Comparison of ENCODE assay signal across 12 mouse cellular contexts in the genomic region with DNA sequence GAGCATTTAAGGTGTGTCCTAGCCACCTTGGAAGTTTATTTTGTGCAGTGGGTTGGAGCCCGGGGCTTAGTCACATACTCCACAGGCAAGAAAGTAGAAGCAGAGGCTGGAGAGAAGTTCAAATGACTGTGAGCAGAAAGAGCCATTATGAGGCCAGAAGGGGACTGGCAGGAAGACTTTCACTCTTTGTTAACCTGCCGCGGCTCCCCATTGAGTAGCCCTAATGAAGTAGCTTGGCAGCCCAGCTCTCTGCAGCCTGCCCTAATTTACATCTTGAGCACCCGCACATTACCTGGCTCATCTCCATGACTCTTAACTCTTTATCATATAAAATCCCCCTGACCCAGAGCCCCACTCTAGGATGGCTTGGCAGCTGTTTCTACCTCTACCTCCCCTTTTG. TPM values are rescaled to one million over a fixed set of nuclear protein-coding genes. Genes with fewer than 3 reads are reported as not detected.
DNase-seq lines count a peak whose midpoint lies in the region; ATAC-seq lines count a peak whose summit lies in the region.
"Had no signal": no experiment of that assay in that cellular context is flagged by ENCODE, and none has a peak within 500 bp of the region (broad histone marks: within the 10 kb centered on the region; RNA-seq: fewer than 3 reads in every experiment).

No protein-coding gene starts in this region.

- no peak for DNase-seq in heart, embryonic 10.5 days (ENCODE audit: low spot score)
- DNase-seq in heart, postnatal 10 days = no peak
- peak; percentile 28 for DNase-seq in ES-CJ7 (ENCODE audit: low read depth, low spot score)
- no peak for DNase-seq in liver, embryonic 13.5 days
- no peak for DNase-seq in ovary, postnatal 10 days (ENCODE audit: low spot score)
- no peak for DNase-seq in urinary bladder, adult 2 months (ENCODE audit: low spot score)
- DNase-seq in layer of hippocampus, adult 9-10 months (ENCODE audit: low spot score) = no peak
- DNase-seq: adrenal gland, postnatal 10 days; B cell, adult 2 months; spleen, adult 18-20 months had no signal

- H3K4me1 ChIP-seq in heart, embryonic 10.5 days = peaks cover 40% of the 10 kb centered on the region
- peaks cover 72% of the 10 kb centered on the region for H3K4me1 ChIP-seq in forebrain, embryonic 12.5 days
- H3K4me1 ChIP-seq in liver, embryonic 13.5 days (replicated peaks) = peaks cover 33% of the 10 kb centered on the region

- peak overlapping the region; percentile 100 for H3K9ac ChIP-seq in forebrain, embryonic 12.5 days
- no peak overlapping the region for H3K9ac ChIP-seq in liver, embryonic 13.5 days

- H3K9me3 ChIP-seq in heart, embryonic 10.5 days = no peaks in the 10 kb centered on the region
- H3K9me3 ChIP-seq in forebrain, embryonic 12.5 days = no peaks in the 10 kb centered on the region
- no peaks in the 10 kb centered on the region for H3K9me3 ChIP-seq in liver, embryonic 13.5 days (replicated peaks)

- H3K4me2 ChIP-seq in forebrain, embryonic 12.5 days = peak overlapping the region; percentile 99
- H3K4me2 ChIP-seq in liver, embryonic 13.5 days = 0 out of 2 replicates have a peak overlapping the region, but pooled peaks have one; percentile 94

- H3K27ac ChIP-seq in heart, embryonic 10.5 days = no peak overlapping the region
- H3K27ac ChIP-seq in forebrain, embryonic 12.5 days = peak overlapping the region; percentile 99
- H3K27ac ChIP-seq in liver, embryonic 13.5 days = no peak overlapping the region
- H3K27ac ChIP-seq: macrophage had no signal

- no peak for ATAC-seq in forebrain, embryonic 12.5 days (ENCODE audit: low FRiP score)
- no peak for ATAC-seq in liver, embryonic 13.5 days (ENCODE audit: low read depth)

- H3K4me3 ChIP-seq in heart, embryonic 10.5 days = peak overlapping the region; percentile 88
- H3K4me3 ChIP-seq in forebrain, embryonic 12.5 days (replicated peaks) = peak overlapping the region; percentile 97
- H3K4me3 ChIP-seq in liver, embryonic 13.5 days (replicated peaks) = no peak overlapping the region

- H3K36me3 ChIP-seq in heart, embryonic 10.5 days = peaks cover 32% of the 10 kb centered on the region
- peaks cover 49% of the 10 kb centered on the region for H3K36me3 ChIP-seq in forebrain, embryonic 12.5 days (replicated peaks)
- no peaks in the 10 kb centered on the region for H3K36me3 ChIP-seq in liver, embryonic 13.5 days

- intact Hi-C loops in heart, postnatal 10 days (cut with DNase I) = no loop called here

- WGBS in heart, embryonic 10.5 days = 32% methylated on average over 4 of the region's 4 CpGs
- WGBS in forebrain, embryonic 12.5 days = 4% methylated on average over 4 of the region's 4 CpGs
- 39% methylated on average over 4 of the region's 4 CpGs for WGBS in liver, embryonic 13.5 days (ENCODE audit: insufficient replicate concordance)

- H3K27me3 ChIP-seq in heart, embryonic 10.5 days (ENCODE audit: insufficient read depth, poor library complexity, severe bottlenecking) = peaks cover 33% of the 10 kb centered on the region
- peaks cover 7% of the 10 kb centered on the region; the same call in 1 of the 2 replicates for H3K27me3 ChIP-seq in forebrain, embryonic 12.5 days
- peaks cover 77% of the 10 kb centered on the region for H3K27me3 ChIP-seq in liver, embryonic 13.5 days

RNA-seq across cellular contexts. Expression of gene Sbk1, which starts 2.2 kb away (rescaled TPM):
- 16.3 and 33.5 TPM in 2 replicates for polyA plus RNA-seq in heart, embryonic 10.5 days (2016; fragmentation: Nextera tagmentation; extraction: Ambion mirVana)
- total RNA-seq in heart, postnatal 10 days (2021) = 10 to 100 TPM; 68.7 to 77.1 TPM
- polyA plus RNA-seq in forebrain, embryonic 12.5 days (2016; fragmentation: Nextera tagmentation; extraction: Ambion mirVana) = 264 and 272 TPM in 2 replicates
- 1.3 and 1.5 TPM in 2 replicates for polyA plus RNA-seq in liver, embryonic 13.5 days (2015; fragmentation: Nextera tagmentation; extraction: Ambion mirVana)
- polyA plus RNA-seq in urinary bladder, adult 2 months (2012; rRNA removed) = 2.7 and 3.7 TPM in 2 replicates
